Mouse (Mus musculus) G1E (cell line): Measurements from ENCODE around the gene Nfam1.

Experiments
- CTCF ChIP-seq: IDR thresholded peaks from 2 replicates; pipeline ENCODE4 v1.5.1; 2012; ENCODE audit warnings: low read depth, low read length, inconsistent platforms, mixed read lengths
- GATA1 ChIP-seq: IDR thresholded peaks from 2 replicates; pipeline ENCODE4 v1.6.1; 2012; ENCODE audit warnings: borderline replicate concordance, low read length, inconsistent platforms, mixed read lengths
- GATA2 ChIP-seq: IDR thresholded peaks from 2 replicates; pipeline ENCODE4 v1.6.1; 2012; ENCODE audit warnings: low read depth, low read length, inconsistent platforms, borderline replicate concordance
- POLR2AphosphoS5 ChIP-seq: IDR thresholded peaks from 2 replicates; pipeline ENCODE4 v1.6.1; 2012; ENCODE audit warnings: low read depth, low read length, inconsistent platforms; ENCODE audit not compliant: insufficient replicate concordance
- TAL1 ChIP-seq: conservative IDR thresholded peaks from 2 replicates; pipeline ENCODE4 v1.6.1; 2012; ENCODE audit warnings: low read depth, low read length, inconsistent platforms, mixed read lengths

- TF ChIP-seq CTCF (no peak), GATA1 (no peak), POLR2AphosphoS5 (no peak), GATA2 (no peak), TAL1 (no peak)
Observed at GRCm38 (mm10) chr15:82989190-82989704, 43.9 kb downstream of the Nfam1 start.
